Mouse (Mus musculus) natural killer cell, adult 2 months (primary cell): ENCODE data around the gene Taldo1.
A peak's percentile ranks its signal among the peaks of the same experiment; 100 is the strongest.
"Not testable (repeated sequence)": the region's sequence is repeated elsewhere in the genome, so short reads cannot be mapped to it uniquely, and the experiment has no call there.

Experiments used
- DNase-seq, 2 experiments: peaks; one replicate each; pipeline ENCODE4 v3.0.0; 2022; ENCODE audit warnings: low spot score in 2 of 2

Taldo1 gene

GRCm38 (mm10) chr7:141439811-141440210 is 47.8 kb downstream of the Taldo1 start:
- no peak for DNase-seq

GRCm38 (mm10) chr7:141440613-141441012 is 48.6 kb downstream of the Taldo1 start:
- DNase-seq, result peak in 1 of 2 experiments; percentile 52

DNA sequence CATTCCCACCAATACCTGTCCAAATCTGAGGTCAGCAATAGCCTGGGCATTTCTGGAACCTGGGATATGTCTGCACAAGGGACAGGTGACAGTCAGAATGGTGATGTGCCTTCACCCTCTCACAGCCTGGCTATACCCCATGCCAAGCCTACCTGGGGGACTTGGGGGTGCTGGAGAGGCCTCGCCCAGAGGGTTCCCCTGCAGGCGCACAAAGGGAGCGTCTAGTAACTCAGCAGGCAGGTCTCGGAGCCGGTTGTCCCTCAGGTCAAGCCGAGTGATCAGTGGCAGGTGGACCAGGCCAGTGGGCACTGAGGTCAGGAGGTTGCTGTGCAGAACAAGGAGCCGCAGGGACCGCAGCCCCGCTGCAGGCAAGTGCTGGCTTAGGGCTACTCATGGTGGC is 49.5 kb downstream of the Taldo1 start:
- DNase-seq, result no peak

DNA sequence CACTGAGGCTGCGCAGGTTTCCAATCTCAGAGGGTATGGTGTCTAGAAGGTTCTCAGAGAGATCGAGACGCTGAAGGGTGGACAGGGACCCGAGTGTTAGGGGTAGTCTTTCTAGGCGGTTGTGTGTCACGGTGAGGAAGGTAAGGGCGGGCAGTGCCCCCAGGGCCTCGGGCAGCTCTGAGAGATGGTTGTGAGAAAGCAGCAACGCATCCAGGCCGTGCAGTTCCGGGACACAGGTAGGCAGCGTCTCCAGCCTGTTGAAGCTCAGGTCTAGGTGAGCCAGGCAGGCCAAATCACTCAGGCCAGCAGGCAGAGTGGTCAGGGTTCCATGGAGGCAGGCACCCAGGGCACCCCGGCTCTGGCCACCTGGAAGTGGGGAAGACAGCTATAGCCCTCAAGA is 50.2 kb downstream of the Taldo1 start:
- DNase-seq, result no peak

GRCm38 (mm10) chr7:141443081-141443821 is 51.3 kb downstream of the Taldo1 start:
- no peak for DNase-seq

DNA sequence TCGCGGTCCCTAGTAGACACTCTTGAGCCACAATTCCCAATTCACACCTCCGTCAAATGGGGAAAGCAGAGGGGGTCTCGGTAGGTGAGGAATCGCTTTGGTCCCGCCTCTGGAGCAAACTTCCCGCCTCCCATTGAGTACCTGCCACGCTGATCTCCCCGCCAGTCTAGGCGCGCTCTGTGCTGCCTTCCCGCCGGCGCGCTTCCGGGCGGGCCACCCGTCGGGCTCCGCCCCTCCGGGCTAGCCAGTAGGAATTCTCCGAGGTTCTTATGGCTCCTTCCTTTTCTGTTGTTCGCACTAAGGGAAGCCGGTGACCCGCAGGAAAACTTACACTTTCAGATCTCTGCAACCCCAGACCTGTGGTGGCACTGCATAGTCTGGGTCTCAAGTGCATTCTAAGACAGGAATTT is 51.8 kb downstream of the Taldo1 start, which contains the start of gene Pidd1:
Gene Pidd1 (minus strand): TSS at position 198 of the 410 bp plus-strand sequence.
- DNase-seq, result no peak

GRCm38 (mm10) chr7:141446374-141446773 is 54.4 kb downstream of the Taldo1 start:
- not testable (repeated sequence) for DNase-seq

GRCm38 (mm10) chr7:141447110-141447991 is 55.4 kb downstream of the Taldo1 start, which contains the start of gene Rplp2:
Rplp2 (plus strand) TSS chr7:141447370.
- DNase-seq, result peak; percentile 94

DNA sequence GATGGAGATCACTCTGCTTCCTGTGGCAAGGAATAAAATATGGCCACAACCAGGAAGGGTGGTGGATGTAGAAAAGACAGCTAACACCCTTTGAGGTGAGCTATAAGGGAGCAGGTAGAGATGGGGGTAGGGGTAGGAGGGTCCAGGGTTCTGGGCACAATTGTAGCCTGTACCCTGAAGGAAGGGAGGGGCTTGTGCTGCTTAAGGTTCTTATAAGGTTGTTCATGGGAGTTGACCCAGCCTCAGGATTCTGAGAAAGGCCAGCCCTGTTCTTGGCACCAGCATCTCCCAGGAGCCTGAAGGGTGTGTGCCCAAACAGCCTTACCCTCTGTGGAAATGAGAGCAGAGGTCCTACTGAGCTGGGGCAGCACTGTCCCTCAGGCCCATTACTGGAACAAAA is 59.9 kb downstream of the Taldo1 start:
- DNase-seq, result no peak
